Mouse (Mus musculus): ENCODE measurements around the gene Adamts12.

GRCm38 (mm10) chr15:11179751-11180169 is 115.2 kb downstream of the Adamts12 start:
- TF ChIP-seq CTCF (IDR thresholded peaks at IDR 0.05) = no peak
- no peak for TF ChIP-seq EP300 (IDR thresholded peaks at IDR 0.05)

All from lung, postnatal 0 days (tissue).